Mouse (Mus musculus): ENCODE data around the gene Suclg1. TPM values are rescaled to one million over a fixed set of nuclear protein-coding genes. Genes with fewer than 3 reads are reported as not detected.

The Suclg1 gene
- polyA plus RNA-seq, 1 experiment from 2014 or later: 307 TPM

GRCm38 (mm10) chr6:73271546-73272091, 23.4 kb downstream of the Suclg1 start:
- Histone ChIP-seq H3K36me3 (ENCODE audit: insufficient read depth, low read length) (peaks cover 72% of the 10 kb centered on the region), H3K27me3 (ENCODE audit: insufficient read depth, low read length) (no peaks in the 10 kb centered on the region), H3K4me3 (replicated peaks; ENCODE audit: low read depth, low read length) (no peak overlapping the region), H3K27ac (no peak overlapping the region), H3K9me3 (replicated peaks; ENCODE audit: low read length) (no peaks in the 10 kb centered on the region), H3K4me2 (ENCODE audit: low read length) (no peak overlapping the region), H3K4me1 (replicated peaks; ENCODE audit: insufficient read depth, low read length) (no peaks in the 10 kb centered on the region), H3K9ac (ENCODE audit: low read depth, low read length) (no peak overlapping the region)
- DNase-seq (ENCODE audit: low spot score) (no peak), ATAC-seq (replicated peaks; ENCODE audit: low FRiP score, low read depth) (no peak)
- WGBS: 85% methylated on average over 3 of the region's 3 CpGs
- no peak for TF ChIP-seq CTCF (IDR thresholded peaks at IDR 0.05; ENCODE audit: low read depth)

GRCm38 (mm10) chr6:73275002-73275401, 26.8 kb downstream of the Suclg1 start:
- Histone ChIP-seq H3K9me3 (replicated peaks; ENCODE audit: low read length) (no peaks in the 10 kb centered on the region), H3K4me3 (replicated peaks; ENCODE audit: low read depth, low read length) (no peak overlapping the region), H3K9ac (ENCODE audit: low read depth, low read length) (no peak overlapping the region), H3K4me2 (ENCODE audit: low read length) (no peak overlapping the region), H3K36me3 (ENCODE audit: insufficient read depth, low read length) (peaks cover 61% of the 10 kb centered on the region), H3K27me3 (ENCODE audit: insufficient read depth, low read length) (no peaks in the 10 kb centered on the region), H3K4me1 (replicated peaks; ENCODE audit: insufficient read depth, low read length) (no peaks in the 10 kb centered on the region), H3K27ac (no peak overlapping the region)
- no peak for TF ChIP-seq CTCF (IDR thresholded peaks at IDR 0.05; ENCODE audit: low read depth)
- ATAC-seq (replicated peaks; ENCODE audit: low FRiP score, low read depth): no peak
- no peak for DNase-seq (ENCODE audit: low spot score)
- 87% methylated on average over 5 of the region's 5 CpGs for WGBS

GRCm38 (mm10) chr6:73279681-73280080, 31.5 kb downstream of the Suclg1 start:
- Histone ChIP-seq H3K9ac (ENCODE audit: low read depth, low read length) (no peak overlapping the region), H3K27ac (no peak overlapping the region), H3K4me2 (ENCODE audit: low read length) (no peak overlapping the region), H3K4me3 (replicated peaks; ENCODE audit: low read depth, low read length) (no peak overlapping the region), H3K27me3 (ENCODE audit: insufficient read depth, low read length) (no peaks in the 10 kb centered on the region), H3K36me3 (ENCODE audit: insufficient read depth, low read length) (peaks cover 22% of the 10 kb centered on the region), H3K9me3 (replicated peaks; ENCODE audit: low read length) (no peaks in the 10 kb centered on the region), H3K4me1 (replicated peaks; ENCODE audit: insufficient read depth, low read length) (peaks cover 5% of the 10 kb centered on the region; the same call in 1 of the 2 replicates)
- no peak for TF ChIP-seq CTCF (IDR thresholded peaks at IDR 0.05; ENCODE audit: low read depth)
- ATAC-seq (replicated peaks; ENCODE audit: low FRiP score, low read depth): peak; percentile 67
- 35% methylated on average over 8 of the region's 8 CpGs for WGBS
- DNase-seq (ENCODE audit: low spot score): peak; percentile 36

GRCm38 (mm10) chr6:73280546-73281115, 32.4 kb downstream of the Suclg1 start:
- ATAC-seq (replicated peaks; ENCODE audit: low FRiP score, low read depth) (no peak), DNase-seq (ENCODE audit: low spot score) (peak; percentile 21)
- H3K27me3 ChIP-seq (ENCODE audit: insufficient read depth, low read length): no peaks in the 10 kb centered on the region
- no peak overlapping the region for H3K27ac ChIP-seq
- H3K9me3 ChIP-seq (replicated peaks; ENCODE audit: low read length): no peaks in the 10 kb centered on the region
- H3K4me2 ChIP-seq (ENCODE audit: low read length): no peak overlapping the region
- no peak overlapping the region for H3K9ac ChIP-seq (ENCODE audit: low read depth, low read length)
- H3K4me1 ChIP-seq (replicated peaks; ENCODE audit: insufficient read depth, low read length): peaks cover 5% of the 10 kb centered on the region; the same call in 1 of the 2 replicates
- no peak overlapping the region for H3K4me3 ChIP-seq (replicated peaks; ENCODE audit: low read depth, low read length)
- peaks cover 13% of the 10 kb centered on the region; the same call in 1 of the 2 replicates for H3K36me3 ChIP-seq (ENCODE audit: insufficient read depth, low read length)
- 53% methylated on average over 9 of the region's 9 CpGs for WGBS
- no peak for TF ChIP-seq CTCF (IDR thresholded peaks at IDR 0.05; ENCODE audit: low read depth)

GRCm38 (mm10) chr6:73286326-73286725, 38.1 kb downstream of the Suclg1 start:
- ATAC-seq (replicated peaks; ENCODE audit: low FRiP score, low read depth) (no peak), DNase-seq (ENCODE audit: low spot score) (no peak)
- no peaks in the 10 kb centered on the region for H3K4me1 ChIP-seq (replicated peaks; ENCODE audit: insufficient read depth, low read length)
- H3K4me3 ChIP-seq (replicated peaks; ENCODE audit: low read depth, low read length): no peak overlapping the region
- no peaks in the 10 kb centered on the region for H3K36me3 ChIP-seq (ENCODE audit: insufficient read depth, low read length)
- H3K4me2 ChIP-seq (ENCODE audit: low read length): no peak overlapping the region
- no peak for TF ChIP-seq CTCF (IDR thresholded peaks at IDR 0.05; ENCODE audit: low read depth)
- H3K27me3 ChIP-seq (ENCODE audit: insufficient read depth, low read length): no peaks in the 10 kb centered on the region
- 98% methylated on average over 2 of the region's 2 CpGs for WGBS
- H3K27ac ChIP-seq: no peak overlapping the region
- H3K9ac ChIP-seq (ENCODE audit: low read depth, low read length): no peak overlapping the region
- no peaks in the 10 kb centered on the region for H3K9me3 ChIP-seq (replicated peaks; ENCODE audit: low read length)

GRCm38 (mm10) chr6:73306837-73307236, 58.7 kb downstream of the Suclg1 start:
- WGBS: 58% methylated on average over 6 of the region's 6 CpGs
- H3K27ac ChIP-seq: no peak overlapping the region

More at GRCm38 (mm10) chr6:73306837-73307236, 58.7 kb downstream of the Suclg1 start:
- H3K9ac ChIP-seq (ENCODE audit: low read depth, low read length): no peak overlapping the region
- DNase-seq (ENCODE audit: low spot score) (no peak), ATAC-seq (replicated peaks; ENCODE audit: low FRiP score, low read depth) (no peak)
- TF ChIP-seq CTCF (IDR thresholded peaks at IDR 0.05; ENCODE audit: low read depth): no peak
- H3K4me2 ChIP-seq (ENCODE audit: low read length): no peak overlapping the region
- no peaks in the 10 kb centered on the region for H3K27me3 ChIP-seq (ENCODE audit: insufficient read depth, low read length)
- H3K36me3 ChIP-seq (ENCODE audit: insufficient read depth, low read length): no peaks in the 10 kb centered on the region
- H3K4me3 ChIP-seq (replicated peaks; ENCODE audit: low read depth, low read length): no peak overlapping the region
- no peaks in the 10 kb centered on the region for H3K9me3 ChIP-seq (replicated peaks; ENCODE audit: low read length)
- no peaks in the 10 kb centered on the region for H3K4me1 ChIP-seq (replicated peaks; ENCODE audit: insufficient read depth, low read length)

Data from kidney, postnatal 0 days (tissue).